Mouse (Mus musculus): ENCODE data around the gene Yif1a. TPM values are rescaled to one million over a fixed set of nuclear protein-coding genes. Genes with fewer than 3 reads are reported as not detected.
"Not testable (repeated sequence)": the region's sequence is repeated elsewhere in the genome, so short reads cannot be mapped to it uniquely, and the experiment has no call there.

The Yif1a gene
- total RNA-seq, 2 experiments from 2014 or later = 23.3 to 23.5 TPM

- Histone ChIP-seq H3K27ac (peak overlapping the region; percentile 62; the same call in 1 of the 2 replicates), H3K4me3 (peak overlapping the region; percentile 18; the same call in 1 of the 2 replicates)
- TF ChIP-seq CTCF (conservative IDR thresholded peaks at IDR 0.05) = no peak
- no peak for DNase-seq (ENCODE audit: low spot score in 2 of 2)
Observed at GRCm38 (mm10) chr19:5082596-5082995, 5.7 kb upstream of the Yif1a start.

- peak overlapping the region; percentile 99 for H3K27ac ChIP-seq
- TF ChIP-seq CTCF (conservative IDR thresholded peaks at IDR 0.05) = no peak
- no peak for DNase-seq (ENCODE audit: low spot score in 2 of 2)
- H3K4me3 ChIP-seq = peak overlapping the region; percentile 89
Observed at GRCm38 (mm10) chr19:5083961-5084833, 4.1 kb upstream of the Yif1a start.

- no peak for TF ChIP-seq CTCF (conservative IDR thresholded peaks at IDR 0.05)
- Histone ChIP-seq H3K27ac (peak overlapping the region; percentile 99), H3K4me3 (peak overlapping the region; percentile 89)
- DNase-seq (ENCODE audit: low spot score in 2 of 2) = no peak
Observed at GRCm38 (mm10) chr19:5084834-5085144, 3.5 kb upstream of the Yif1a start.

GRCm38 (mm10) chr19:5085145-5085863 lies 3.0 kb upstream of the Yif1a start, which contains the start of gene Tmem151a:
Gene Tmem151a, minus strand, starts transcription at chr19:5085531.
- no peak for TF ChIP-seq CTCF (conservative IDR thresholded peaks at IDR 0.05)
- peak within 1 kb of the TSS; percentile 99 for H3K27ac ChIP-seq
- no peak for DNase-seq (ENCODE audit: low spot score in 2 of 2)
- peak within 1 kb of the TSS; percentile 89 for H3K4me3 ChIP-seq

- peak; percentile 74 for TF ChIP-seq CTCF (conservative IDR thresholded peaks at IDR 0.05)
- H3K4me3 ChIP-seq; DNase-seq (ENCODE audit: low spot score in 2 of 2): not testable (repeated sequence)
- peak overlapping the region; percentile 99 for H3K27ac ChIP-seq
Observed at GRCm38 (mm10) chr19:5086533-5086932, 1.8 kb upstream of the Yif1a start.

GRCm38 (mm10) chr19:5089324-5089723 lies 986 bp downstream of the Yif1a start:
- no peak overlapping the region for H3K27ac ChIP-seq
- no peak for TF ChIP-seq CTCF (conservative IDR thresholded peaks at IDR 0.05)
- DNase-seq (ENCODE audit: low spot score in 2 of 2) = no peak
- no peak overlapping the region; the same call in 1 of the 2 replicates for H3K4me3 ChIP-seq

- peak overlapping the region; percentile 97; the same call in 1 of the 2 replicates for H3K27ac ChIP-seq
- DNase-seq (ENCODE audit: low spot score in 2 of 2) = no peak
- no peak overlapping the region for H3K4me3 ChIP-seq
- no peak for TF ChIP-seq CTCF (conservative IDR thresholded peaks at IDR 0.05)
Observed at GRCm38 (mm10) chr19:5092083-5092482, 3.7 kb downstream of the Yif1a start.

- no peak for DNase-seq (ENCODE audit: low spot score in 2 of 2)
- Histone ChIP-seq H3K27ac (peak overlapping the region; percentile 97), H3K4me3 (peak overlapping the region; percentile 71)
- TF ChIP-seq CTCF (conservative IDR thresholded peaks at IDR 0.05) = no peak
Observed at GRCm38 (mm10) chr19:5093481-5094242, 5.3 kb downstream of the Yif1a start.

GRCm38 (mm10) chr19:5094243-5094632 lies 5.9 kb downstream of the Yif1a start:
- Histone ChIP-seq H3K4me3 (peak overlapping the region; percentile 71), H3K27ac (peak overlapping the region; percentile 97)
- peak; percentile 98 to 100 for DNase-seq (ENCODE audit: low spot score in 2 of 2)
- peak; percentile 96 for TF ChIP-seq CTCF (conservative IDR thresholded peaks at IDR 0.05)

GRCm38 (mm10) chr19:5094746-5095417 lies 6.5 kb downstream of the Yif1a start:
- DNase-seq (ENCODE audit: low spot score in 2 of 2) = no peak
- Histone ChIP-seq H3K27ac (peak overlapping the region; percentile 97), H3K4me3 (peak overlapping the region; percentile 71)
- no peak for TF ChIP-seq CTCF (conservative IDR thresholded peaks at IDR 0.05)

GRCm38 (mm10) chr19:5095887-5096474 lies 7.6 kb downstream of the Yif1a start:
- TF ChIP-seq CTCF (conservative IDR thresholded peaks at IDR 0.05) = 0 out of 2 replicates have a peak, but pooled peaks have one; percentile 4
- peak overlapping the region; percentile 71 for H3K4me3 ChIP-seq
- DNase-seq (ENCODE audit: low spot score in 2 of 2) = peak; percentile 73 to 77
- H3K27ac ChIP-seq = peak overlapping the region; percentile 97
